Mouse (Mus musculus) thymus, adult 2 months (tissue): ENCODE data around the gene Ehhadh. TPM values are rescaled to one million over a fixed set of nuclear protein-coding genes. Genes with fewer than 3 reads are reported as not detected.
A peak's percentile ranks its signal among the peaks of the same experiment; 100 is the strongest.
"Not testable (repeated sequence)": the region's sequence is repeated elsewhere in the genome, so short reads cannot be mapped to it uniquely, and the experiment has no call there.

ENCODE experiments used
- DNase-seq: peaks from one replicate; pipeline ENCODE4 v3.0.0; 2021
- H3K27ac ChIP-seq: fragments of 200-500 bp; 2 replicates; pipeline ENCODE4 v1.5.1; 2012; ENCODE audit warnings: low read length, control low read depth; ENCODE audit not compliant: control insufficient read depth, insufficient read depth
- H3K27me3 ChIP-seq: fragments of 200-500 bp; 2 replicates; pipeline ENCODE4 v1.6.1; 2012; ENCODE audit warnings: mild to moderate bottlenecking, low read length, moderate library complexity, mixed read lengths; ENCODE audit not compliant: control insufficient read depth, insufficient read depth
- H3K36me3 ChIP-seq: fragments of 200-500 bp; 2 replicates; pipeline ENCODE4 v1.6.1; 2012; ENCODE audit warnings: mild to moderate bottlenecking, low read length, moderate library complexity; ENCODE audit not compliant: control insufficient read depth, insufficient read depth
- H3K4me1 ChIP-seq: fragments of 200-500 bp; replicated peaks from 2 replicates; pipeline ENCODE4 v1.6.1; 2012; ENCODE audit warnings: low read length; ENCODE audit not compliant: control insufficient read depth, insufficient read depth
- H3K4me3 ChIP-seq: fragments of 200-500 bp; 2 replicates; pipeline ENCODE4 v1.5.1; 2012; ENCODE audit warnings: mild to moderate bottlenecking, low read length, control low read depth, moderate library complexity; ENCODE audit not compliant: control insufficient read depth, insufficient read depth
- CTCF ChIP-seq: fragments of 200-500 bp; IDR thresholded peaks from 2 replicates; pipeline ENCODE4 v1.5.1; 2012; ENCODE audit warnings: mild to moderate bottlenecking, control low read depth, low read length, moderate library complexity, borderline replicate concordance; ENCODE audit not compliant: control insufficient read depth, poor library complexity, insufficient read depth; ENCODE audit errors: extremely low read depth
- POLR2A ChIP-seq: fragments of 200-500 bp; IDR thresholded peaks from 2 replicates; pipeline ENCODE4 v1.6.1; 2012; ENCODE audit warnings: mild to moderate bottlenecking, low read length, control low read depth, moderate library complexity; ENCODE audit not compliant: control insufficient read depth, poor library complexity, insufficient read depth; ENCODE audit errors: extremely low read depth
- WGBS: fragments of 180-500 bp; shearing (Covaris S2); methylation state at CpG from one replicate; pipeline ENCODE4 v1.1.7; 2018; 5-methylcytosine and 5-hydroxymethylcytosine counted together
- polyA plus RNA-seq: library from polyadenylated mRNA; depleted of rRNA; stranded (reverse); fragments of >200 nt; gene quantifications from 2 replicates; pipeline ENCODE4 v1.2.3, GENCODE M21; 2012

The Ehhadh gene
- polyA plus RNA-seq, 1 experiment = 8.0 TPM

- Histone ChIP-seq H3K4me3 (no peak overlapping the region), H3K27ac (no peak overlapping the region), H3K36me3 (no peaks in the 10 kb centered on the region), H3K27me3 (no peaks in the 10 kb centered on the region), H3K4me1 (peaks cover 9% of the 10 kb centered on the region)
- TF ChIP-seq CTCF = no peak
- no peak for TF ChIP-seq POLR2A
- WGBS = 58% methylated on average over 9 of the region's 9 CpGs
- no peak for DNase-seq
Measured at GRCm38 (mm10) chr16:21818132-21818531, 30.5 kb upstream of the Ehhadh start.

- WGBS = 95% methylated on average over 7 of the region's 7 CpGs
- no peaks in the 10 kb centered on the region for H3K36me3 ChIP-seq
- no peak overlapping the region for H3K27ac ChIP-seq
- DNase-seq = no peak
- no peak overlapping the region for H3K4me3 ChIP-seq
- TF ChIP-seq CTCF = no peak
- TF ChIP-seq POLR2A = no peak
- peaks cover 6% of the 10 kb centered on the region for H3K4me1 ChIP-seq
- H3K27me3 ChIP-seq = no peaks in the 10 kb centered on the region
Measured at GRCm38 (mm10) chr16:21815669-21816010, 28.0 kb upstream of the Ehhadh start.

GRCm38 (mm10) chr16:21814861-21815668, 27.5 kb upstream of the Ehhadh start:
- no peak for DNase-seq
- WGBS = 67% methylated on average over 11 of the region's 11 CpGs
- TF ChIP-seq POLR2A (no peak), CTCF (no peak)
- Histone ChIP-seq H3K4me3 (no peak overlapping the region), H3K27ac (no peak overlapping the region), H3K4me1 (peaks cover 3% of the 10 kb centered on the region; the same call in 1 of the 2 replicates), H3K27me3 (no peaks in the 10 kb centered on the region), H3K36me3 (no peaks in the 10 kb centered on the region)

DNA sequence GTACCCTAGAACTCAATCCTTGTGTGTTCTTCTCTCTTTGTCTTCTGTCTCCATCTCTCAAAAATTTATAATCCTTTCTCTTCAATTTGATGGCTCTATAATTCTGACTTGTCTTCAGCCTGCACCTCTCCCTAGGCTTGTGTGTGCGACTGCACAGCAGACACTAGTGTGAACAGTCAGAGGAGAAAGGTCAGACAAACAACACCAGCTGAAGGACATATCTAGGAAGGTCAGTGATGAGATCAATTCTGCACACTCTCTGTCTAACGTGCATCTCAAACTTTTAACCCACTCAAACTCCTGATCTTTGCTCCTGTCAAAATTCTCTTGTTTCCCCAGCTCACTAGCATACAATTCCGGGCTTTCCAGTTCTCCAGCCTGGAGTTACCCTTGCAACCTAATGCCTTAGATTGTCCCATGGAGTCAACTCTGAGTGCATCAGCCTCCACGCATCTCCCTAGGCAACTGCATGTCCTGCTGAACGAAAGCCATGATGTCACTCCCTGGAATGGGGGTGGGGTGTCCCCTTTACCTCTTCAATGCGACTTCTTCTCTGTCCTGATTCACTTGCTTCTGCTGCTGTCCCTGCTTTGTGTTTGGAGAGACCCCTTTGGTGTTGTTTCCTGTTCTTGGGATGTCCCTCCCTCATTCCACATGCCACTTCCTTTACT, 25.7 kb upstream of the Ehhadh start:
- Histone ChIP-seq H3K4me1 (peaks cover 4% of the 10 kb centered on the region), H3K36me3 (peaks cover 7% of the 10 kb centered on the region), H3K4me3 (no peak overlapping the region), H3K27me3 (no peaks in the 10 kb centered on the region), H3K27ac (no peak overlapping the region)
- WGBS = 86% methylated on average over 6 of the region's 6 CpGs
- TF ChIP-seq CTCF = no peak
- TF ChIP-seq POLR2A = no peak
- DNase-seq = no peak

DNA sequence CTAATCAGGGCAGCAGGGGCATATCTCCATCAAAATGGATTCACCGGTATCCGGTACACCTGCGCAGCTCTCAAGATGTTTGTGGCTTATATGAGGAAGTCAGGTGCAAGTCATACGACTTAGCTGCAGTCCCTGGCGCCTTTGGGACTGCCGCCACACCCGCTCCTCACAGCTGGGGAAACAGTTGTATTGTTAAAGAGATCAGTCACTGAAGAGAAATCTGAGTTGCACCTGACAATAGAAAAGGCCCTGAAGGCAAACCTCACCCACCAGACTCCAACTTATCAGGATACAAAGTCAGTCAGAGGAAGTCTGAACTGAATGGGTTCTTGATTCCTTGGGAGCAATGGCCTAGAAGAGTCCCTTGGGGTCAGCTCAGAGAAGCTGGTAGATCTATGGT, 20.2 kb upstream of the Ehhadh start:
- H3K36me3 ChIP-seq = peaks cover 27% of the 10 kb centered on the region
- not testable (repeated sequence) for H3K4me3 ChIP-seq, H3K27me3 ChIP-seq, H3K4me1 ChIP-seq
- peak; percentile 58 for DNase-seq
- H3K27ac ChIP-seq = peak overlapping the region; percentile 86
- WGBS = 36% methylated on average over 7 of the region's 7 CpGs

- H3K4me3 ChIP-seq = no peak overlapping the region
- TF ChIP-seq POLR2A = no peak
- no peak for TF ChIP-seq CTCF
Measured at GRCm38 (mm10) chr16:21806892-21807291, 19.3 kb upstream of the Ehhadh start.

More at GRCm38 (mm10) chr16:21806892-21807291, 19.3 kb upstream of the Ehhadh start:
- H3K27ac ChIP-seq = peak overlapping the region; percentile 92; the same call in 1 of the 2 replicates
- peaks cover 10% of the 10 kb centered on the region for H3K4me1 ChIP-seq
- 93% methylated on average over 1 of the region's 1 CpGs for WGBS
- DNase-seq = no peak
- peaks cover 33% of the 10 kb centered on the region for H3K36me3 ChIP-seq
- no peaks in the 10 kb centered on the region for H3K27me3 ChIP-seq
